Mouse (Mus musculus) cerebellum, adult 11 months (tissue): ENCODE data around the gene Nrg4.
A peak's percentile ranks its signal among the peaks of the same experiment; 100 is the strongest.
"Not testable (repeated sequence)": the region's sequence is repeated elsewhere in the genome, so short reads cannot be mapped to it uniquely, and the experiment has no call there.

ENCODE experiments used
- DNase-seq: peaks from one replicate; pipeline ENCODE4 v3.0.0; 2022

The Nrg4 gene

GRCm38 (mm10) chr9:55313619-55314261, 12.9 kb downstream of the Nrg4 start:
- DNase-seq = no peak

GRCm38 (mm10) chr9:55311560-55311959, 15.1 kb downstream of the Nrg4 start:
- DNase-seq = peak; percentile 78

GRCm38 (mm10) chr9:55308455-55308854, 18.2 kb downstream of the Nrg4 start:
- no peak for DNase-seq

GRCm38 (mm10) chr9:55307557-55307956, 19.1 kb downstream of the Nrg4 start:
- no peak for DNase-seq

- DNase-seq = no peak
Measured at GRCm38 (mm10) chr9:55307066-55307465, 19.6 kb downstream of the Nrg4 start.

- no peak for DNase-seq
Measured at GRCm38 (mm10) chr9:55296221-55296620, 30.4 kb downstream of the Nrg4 start.

GRCm38 (mm10) chr9:55291966-55292365, 34.7 kb downstream of the Nrg4 start:
- DNase-seq = no peak

- no peak for DNase-seq
Measured at GRCm38 (mm10) chr9:55289475-55290198, 37.0 kb downstream of the Nrg4 start.

- DNase-seq = no peak
Measured at GRCm38 (mm10) chr9:55285197-55285596, 41.4 kb downstream of the Nrg4 start.

GRCm38 (mm10) chr9:55283516-55283915, 43.1 kb downstream of the Nrg4 start:
- DNase-seq = no peak

GRCm38 (mm10) chr9:55279114-55279825, 47.4 kb downstream of the Nrg4 start:
- no peak for DNase-seq

GRCm38 (mm10) chr9:55277562-55277961, 49.1 kb downstream of the Nrg4 start:
- DNase-seq = peak; percentile 85

- peak; percentile 74 for DNase-seq
Measured at GRCm38 (mm10) chr9:55273906-55274305, 52.7 kb downstream of the Nrg4 start.

GRCm38 (mm10) chr9:55271960-55272560, 54.6 kb downstream of the Nrg4 start:
- DNase-seq = no peak

- DNase-seq = no peak
Measured at GRCm38 (mm10) chr9:55264356-55265302, 62.0 kb downstream of the Nrg4 start.

- no peak for DNase-seq
Measured at GRCm38 (mm10) chr9:55259741-55260140, 66.9 kb downstream of the Nrg4 start.

- DNase-seq = no peak
Measured at GRCm38 (mm10) chr9:55257105-55257504, 69.5 kb downstream of the Nrg4 start.

GRCm38 (mm10) chr9:55255604-55256003, 71.0 kb downstream of the Nrg4 start:
- no peak for DNase-seq

GRCm38 (mm10) chr9:55255056-55255455, 71.6 kb downstream of the Nrg4 start:
- DNase-seq = no peak

GRCm38 (mm10) chr9:55253849-55254248, 72.8 kb downstream of the Nrg4 start:
- no peak for DNase-seq

- not testable (repeated sequence) for DNase-seq
Measured at GRCm38 (mm10) chr9:55252097-55252496, 74.5 kb downstream of the Nrg4 start.

- DNase-seq = no peak
Measured at GRCm38 (mm10) chr9:55250595-55251247, 75.9 kb downstream of the Nrg4 start.
